Comparison of ENCODE assay signal across 8 mouse cellular contexts in the genomic region with DNA sequence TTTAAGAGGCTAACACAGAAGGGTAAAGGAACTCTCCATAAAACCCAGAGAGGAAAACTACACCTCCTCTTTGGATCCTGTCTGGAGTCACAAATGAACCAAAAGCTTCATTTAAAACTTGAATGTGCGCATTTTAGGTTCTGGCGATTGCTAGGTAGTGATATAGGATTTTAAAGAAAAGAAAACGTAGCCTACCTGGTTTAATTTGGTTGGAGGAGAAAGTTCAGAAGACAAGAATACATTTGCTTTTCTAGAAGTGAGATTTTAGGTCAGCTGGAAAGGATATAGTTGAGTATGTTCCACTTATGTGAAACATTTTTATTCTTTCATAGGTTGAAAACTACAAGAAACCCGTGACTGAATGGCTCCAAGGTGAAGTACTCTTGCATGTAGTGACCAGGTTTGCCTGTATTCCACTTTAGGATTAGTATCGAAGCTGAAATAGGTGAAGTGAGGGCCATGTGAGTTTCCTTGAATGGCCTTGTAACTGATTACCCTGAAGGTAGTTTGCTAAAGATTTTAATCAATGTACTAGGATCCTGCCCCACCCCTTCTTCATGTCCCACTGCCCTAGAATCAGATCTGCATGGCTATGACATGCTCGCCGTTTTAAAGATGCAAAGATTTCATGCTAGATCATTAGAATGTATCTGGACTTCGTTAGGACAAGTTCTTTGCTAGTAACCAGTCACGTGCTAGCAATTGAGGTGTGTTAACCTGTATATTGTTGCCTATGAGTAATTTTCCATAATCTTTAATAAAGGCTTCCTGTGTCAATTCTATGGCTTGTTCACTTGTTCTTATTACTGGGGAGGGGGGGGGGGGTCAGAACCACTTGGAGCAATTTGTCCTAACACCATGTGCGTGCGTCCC. TPM values are rescaled to one million over a fixed set of nuclear protein-coding genes. Genes with fewer than 3 reads are reported as not detected.
A peak's percentile ranks its signal among the peaks of the same experiment; 100 is the strongest.
DNase-seq lines count a peak whose midpoint lies in the region; ATAC-seq and TF ChIP-seq lines count a peak whose summit lies in the region.

No protein-coding gene starts in this region.

- H3K27me3 ChIP-seq in heart, embryonic 16.5 days (ENCODE audit: control insufficient read depth, insufficient read depth, low read length) = no peaks in the 10 kb centered on the region
- H3K27me3 ChIP-seq in MEL (ENCODE audit: control insufficient read depth in 1 of 2, insufficient read depth in 2 of 2, low read length in 2 of 2) = no peaks in the 10 kb centered on the region
- no peaks in the 10 kb centered on the region for H3K27me3 ChIP-seq in hindbrain, embryonic 10.5 days (ENCODE audit: insufficient read depth, poor library complexity, severe bottlenecking)
- H3K27me3 ChIP-seq in midbrain, embryonic 12.5 days = no peaks in the 10 kb centered on the region

- peak overlapping the region; percentile 96 for H3K27ac ChIP-seq in heart, embryonic 16.5 days (ENCODE audit: low read length)
- peak overlapping the region; percentile 84 for H3K27ac ChIP-seq in MEL (ENCODE audit: control insufficient read depth, low read depth, low read length)
- peak overlapping the region; percentile 98 for H3K27ac ChIP-seq in hindbrain, embryonic 10.5 days
- H3K27ac ChIP-seq in midbrain, embryonic 12.5 days (replicated peaks) = peak overlapping the region; percentile 79

- H3K4me2 ChIP-seq in heart, embryonic 16.5 days (ENCODE audit: low read depth, low read length) = peak overlapping the region; percentile 89
- peak overlapping the region; percentile 75 for H3K4me2 ChIP-seq in midbrain, embryonic 12.5 days (replicated peaks)

- TF ChIP-seq EP300 in MEL (IDR thresholded peaks at IDR 0.05; ENCODE audit: low read depth in 1 of 2, low read length in 2 of 2) = no peak

- TF ChIP-seq RAD21 in MEL (IDR thresholded peaks at IDR 0.05; ENCODE audit: low read depth, low read length) = no peak

- intact Hi-C loops in heart, postnatal 10 days (cut with DNase I) = loop anchor here (2.0 to 5.0 kb wide), 4 partner anchors 25 to 183 kb away; a partner anchor contains a TSS

- peaks cover 19% of the 10 kb centered on the region for H3K79me2 ChIP-seq in MEL (ENCODE audit: control insufficient read depth, insufficient read depth, low read length, poor library complexity)

- no peaks in the 10 kb centered on the region for H3K9me3 ChIP-seq in heart, embryonic 16.5 days (replicated peaks; ENCODE audit: control insufficient read depth, low read length)
- no peaks in the 10 kb centered on the region for H3K9me3 ChIP-seq in MEL (replicated peaks; ENCODE audit: insufficient read depth, low read length)
- no peaks in the 10 kb centered on the region for H3K9me3 ChIP-seq in hindbrain, embryonic 10.5 days
- H3K9me3 ChIP-seq in midbrain, embryonic 12.5 days = 0 out of 2 replicates have a peak, but pooled peaks cover 3% of the 10 kb centered on the region

- H3K4me1 ChIP-seq in heart, embryonic 16.5 days (ENCODE audit: control insufficient read depth, insufficient read depth, low read length) = peaks cover 14% of the 10 kb centered on the region
- peaks cover 0 to 7% of the 10 kb centered on the region in 2 experiments; a peak in 2 of 4 replicates for H3K4me1 ChIP-seq in MEL (ENCODE audit: control insufficient read depth in 1 of 2, insufficient read depth in 2 of 2, low read length in 2 of 2)
- peaks cover 16% of the 10 kb centered on the region for H3K4me1 ChIP-seq in hindbrain, embryonic 10.5 days (replicated peaks)
- peaks cover 15% of the 10 kb centered on the region for H3K4me1 ChIP-seq in midbrain, embryonic 12.5 days

- no peak for TF ChIP-seq CTCF in MEL (IDR thresholded peaks at IDR 0.05 in 2 of 3, conservative IDR thresholded peaks at IDR 0.05 in 1 of 3; ENCODE audit: control insufficient read depth in 1 of 3, insufficient read depth in 1 of 3, low read depth in 2 of 3, low read length in 3 of 3, poor library complexity in 1 of 3, severe bottlenecking in 1 of 3)

- no peak; a peak in 2 of 4 replicates for TF ChIP-seq POLR2A in MEL (IDR thresholded peaks at IDR 0.05; ENCODE audit: control insufficient read depth in 1 of 2, insufficient read depth in 1 of 2, low read depth in 1 of 2, low read length in 2 of 2, poor library complexity in 1 of 2)

- ATAC-seq in heart, embryonic 16.5 days (replicated peaks; ENCODE audit: extremely low read depth, insufficient read depth, low FRiP score) = no peak
- no peak for ATAC-seq in midbrain, embryonic 12.5 days (ENCODE audit: low FRiP score, low read depth)

- H3K9ac ChIP-seq in heart, embryonic 16.5 days (ENCODE audit: low read length) = peak overlapping the region; percentile 99
- peak overlapping the region; percentile 87 for H3K9ac ChIP-seq in MEL (ENCODE audit: control insufficient read depth, low read depth, low read length, poor library complexity, severe bottlenecking)
- H3K9ac ChIP-seq in midbrain, embryonic 12.5 days (replicated peaks) = peak overlapping the region; percentile 95

- DNase-seq in heart, postnatal 10 days = no peak
- DNase-seq in MEL (ENCODE audit: low read depth, low spot score) = peak; percentile 54
- DNase-seq in hindbrain, embryonic 10.5 days (ENCODE audit: low spot score) = no peak
- DNase-seq in cerebellum, postnatal 36 days = no peak
- no peak for DNase-seq in left cerebral cortex, adult 11 months (ENCODE audit: low spot score)
- no peak for DNase-seq in urinary bladder, postnatal 25 days (ENCODE audit: low spot score)

- H3K36me3 ChIP-seq in heart, embryonic 16.5 days (ENCODE audit: control insufficient read depth, insufficient read depth) = peaks cover 13% of the 10 kb centered on the region
- peaks cover 2 to 13% of the 10 kb centered on the region in 2 experiments; a peak in 3 of 4 replicates for H3K36me3 ChIP-seq in MEL (ENCODE audit: control insufficient read depth in 1 of 2, insufficient read depth in 2 of 2, low read length in 2 of 2)
- H3K36me3 ChIP-seq in hindbrain, embryonic 10.5 days = peaks cover 50% of the 10 kb centered on the region
- H3K36me3 ChIP-seq in midbrain, embryonic 12.5 days = peaks cover 27% of the 10 kb centered on the region

- peak overlapping the region; percentile 91 for H3K4me3 ChIP-seq in heart, embryonic 16.5 days (ENCODE audit: low read length)
- peak overlapping the region; percentile 73 to 89 for H3K4me3 ChIP-seq in MEL (ENCODE audit: control insufficient read depth in 1 of 2, insufficient read depth in 1 of 2, low read depth in 2 of 2, low read length in 2 of 2)
- H3K4me3 ChIP-seq in hindbrain, embryonic 10.5 days = peak overlapping the region; percentile 91
- peak overlapping the region; percentile 92 for H3K4me3 ChIP-seq in midbrain, embryonic 12.5 days

- WGBS in heart, embryonic 16.5 days = 16% methylated on average over 11 of the region's 11 CpGs
- 32% methylated on average over 11 of the region's 11 CpGs for WGBS in hindbrain, embryonic 10.5 days
- 31% methylated on average over 11 of the region's 11 CpGs for WGBS in midbrain, embryonic 12.5 days

TF ChIP-seq in MEL, 35 proteins besides CTCF, POLR2A, EP300 and RAD21:
- TF ChIP-seq MAX (IDR thresholded peaks at IDR 0.05; ENCODE audit: low read length) (peak; percentile 29), USF1 (IDR thresholded peaks at IDR 0.05; ENCODE audit: low read depth, low read length) (peak; percentile 40; the same call in 1 of the 2 replicates), CHD1 (IDR thresholded peaks at IDR 0.05; ENCODE audit: low read depth, low read length) (peak; percentile 96), JUND (IDR thresholded peaks at IDR 0.05; ENCODE audit: low read depth, low read length) (no peak), USF2 (IDR thresholded peaks at IDR 0.05; ENCODE audit: borderline replicate concordance in 1 of 2, insufficient read depth in 1 of 2, low read depth in 1 of 2, low read length in 2 of 2) (no peak), GABPA (IDR thresholded peaks at IDR 0.05; ENCODE audit: low read depth, low read length) (no peak), MYC (IDR thresholded peaks at IDR 0.05; ENCODE audit: low read depth, low read length) (peak; percentile 67; the same call in 1 of the 2 replicates), KAT2A (conservative IDR thresholded peaks at IDR 0.05; ENCODE audit: low read depth, low read length) (peak; percentile 8; the same call in 1 of the 2 replicates), SMC3 (IDR thresholded peaks at IDR 0.05; ENCODE audit: low read depth, low read length) (no peak)

RNA-seq across cellular contexts. Expression of a gene that starts 25.6 kb away (rescaled TPM):
- polyA plus RNA-seq in heart, embryonic 16.5 days (2015; fragmentation: Nextera tagmentation; extraction: Ambion mirVana) = 27.8 and 31.3 TPM in 2 replicates
- total RNA-seq in heart, postnatal 10 days (2021) = 10 to 100 TPM; 47.1 to 50.5 TPM
- total RNA-seq in MEL (2012; rRNA removed) = 12.9 and 14.5 TPM in 2 replicates
- polyA plus RNA-seq in MEL (2012; ENCODE audit: insufficient read depth in 1 of 2, insufficient read length in 2 of 2, low read depth in 1 of 2, low replicate concordance in 2 of 2, missing spikeins in 1 of 2) = 10 to 100 TPM in 1 of 2 experiments, not detected in 1; 23.6 TPM
- 27.6 and 31.2 TPM in 2 replicates for polyA plus RNA-seq in hindbrain, embryonic 10.5 days (2016; fragmentation: Nextera tagmentation; extraction: Ambion mirVana)
- 31.5 and 32.6 TPM in 2 replicates for polyA plus RNA-seq in midbrain, embryonic 12.5 days (2016; fragmentation: Nextera tagmentation; extraction: Ambion mirVana)
